Mouse (Mus musculus) embryonic fibroblast, embryonic 13.5 days (primary cell): Measurements from ENCODE around the gene Rapgef5.

Experiments used
- CTCF ChIP-seq: IDR thresholded peaks from 2 replicates; pipeline ENCODE4 v1.5.1; 2011; ENCODE audit warnings: mild to moderate bottlenecking, control low read depth, low read length, moderate library complexity, borderline replicate concordance; ENCODE audit not compliant: insufficient read depth
- POLR2A ChIP-seq: IDR thresholded peaks from 2 replicates; pipeline ENCODE4 v1.6.1; 2011; ENCODE audit warnings: low read depth, mild to moderate bottlenecking, control low read depth, low read length, moderate library complexity

DNA sequence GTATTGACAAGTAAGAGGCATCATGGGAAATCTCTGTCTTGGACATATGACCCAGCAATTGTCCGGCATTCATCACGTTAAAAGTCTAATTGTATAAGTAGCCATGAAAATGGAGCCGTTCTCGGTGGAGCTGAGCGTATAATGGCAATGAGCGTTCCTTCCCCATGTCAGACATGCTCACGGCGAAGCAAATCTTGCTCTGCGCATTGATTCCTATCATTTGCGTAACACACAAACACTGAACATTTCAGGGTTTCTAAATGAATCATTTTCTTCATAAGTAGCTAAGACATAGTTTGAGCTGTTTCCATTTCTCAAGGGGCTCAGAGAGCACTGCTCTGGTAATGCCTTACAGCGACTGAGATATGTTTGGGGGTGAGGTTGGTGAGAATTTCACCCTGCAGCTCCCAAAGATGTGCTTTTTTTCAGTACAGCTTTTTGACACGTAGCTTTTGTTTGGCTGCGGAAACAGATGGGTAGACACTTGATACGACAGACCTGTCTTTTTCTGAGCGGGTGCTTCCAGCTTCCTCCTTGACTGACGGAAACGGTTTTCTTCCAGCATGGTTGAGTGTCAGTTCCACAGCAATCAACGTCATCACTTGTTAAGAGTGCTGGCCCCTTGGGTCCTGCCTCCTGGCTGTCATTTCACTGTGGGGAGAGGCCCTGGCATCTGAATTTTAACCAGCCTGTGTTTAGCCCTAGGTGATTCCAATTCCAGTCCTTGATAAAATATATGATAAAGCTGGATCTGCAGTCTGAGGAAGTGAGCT lies 112.2 kb downstream of the Rapgef5 start:
- no peak for TF ChIP-seq POLR2A
- no peak for TF ChIP-seq CTCF
